Mouse (Mus musculus) kidney, embryonic 16.5 days (tissue): ENCODE data around the gene Psd. TPM values are rescaled to one million over a fixed set of nuclear protein-coding genes. Genes with fewer than 3 reads are reported as not detected.

Experiments
- ATAC-seq: fragments of 200-750 bp; cut with Nextera tagmentation; 2 replicates; pipeline ENCODE4 v1.8.0; 2017; ENCODE audit warnings: moderate TSS enrichment; ENCODE audit not compliant: low FRiP score, low TSS enrichment
- H3K27ac ChIP-seq: fragments of 300-500 bp; sonication (generic); 2 replicates; pipeline ENCODE4 v1.5.1; 2014; ENCODE audit warnings: low read length
- H3K27me3 ChIP-seq: fragments of 300-500 bp; sonication (generic); 2 replicates; pipeline ENCODE4 v1.6.1; 2014; ENCODE audit warnings: low read length, control low read depth, mixed read lengths; ENCODE audit not compliant: insufficient read depth
- H3K36me3 ChIP-seq: fragments of 300-500 bp; sonication (generic); 2 replicates; pipeline ENCODE4 v1.6.1; 2014; ENCODE audit warnings: low read length, control low read depth, mixed read lengths; ENCODE audit not compliant: insufficient read depth
- H3K4me1 ChIP-seq: fragments of 300-500 bp; sonication (generic); 2 replicates; pipeline ENCODE4 v1.6.1; 2014; ENCODE audit warnings: low read length, control low read depth, mixed read lengths; ENCODE audit not compliant: insufficient read depth
- H3K4me2 ChIP-seq: fragments of 300-500 bp; sonication (generic); replicated peaks from 2 replicates; pipeline ENCODE4 v1.6.1; 2014; ENCODE audit warnings: low read depth, low read length
- H3K4me3 ChIP-seq: fragments of 300-500 bp; sonication (generic); 2 replicates; pipeline ENCODE4 v1.5.1; 2014; ENCODE audit warnings: mild to moderate bottlenecking, low read length
- H3K9ac ChIP-seq: fragments of 300-500 bp; sonication (generic); replicated peaks from 2 replicates; pipeline ENCODE4 v1.6.1; 2014; ENCODE audit warnings: low read length
- H3K9me3 ChIP-seq: fragments of 300-500 bp; sonication (generic); 2 replicates; pipeline ENCODE4 v1.6.1; 2016; ENCODE audit warnings: low read length, control low read depth
- WGBS: fragments of 180-500 bp; shearing (Covaris S2); extraction: QIAGEN DNeasy Blood & Tissue Kit; methylation state at CpG from one replicate; pipeline ENCODE4 v1.1.7; 2014; 5-methylcytosine and 5-hydroxymethylcytosine counted together
- microRNA counts: library from miRNA; unstranded; fragments of <30 nt; microRNA quantifications from one replicate; lab custom pipeline; 2016
- microRNA-seq: library from miRNA; unstranded; fragments of <30 nt; microRNA quantifications from one replicate; pipeline ENCODE4, GENCODE M21; 2016
- polyA plus RNA-seq: library from polyadenylated mRNA; unstranded; fragments of >200 nt; fragmentation: Nextera tagmentation; extraction: Ambion mirVana; gene quantifications from 2 replicates; pipeline ENCODE4 v1.2.1, GENCODE M21; 2015

Gene Psd
- polyA plus RNA-seq, 1 experiment from 2014 or later = 5.4 TPM

DNA sequence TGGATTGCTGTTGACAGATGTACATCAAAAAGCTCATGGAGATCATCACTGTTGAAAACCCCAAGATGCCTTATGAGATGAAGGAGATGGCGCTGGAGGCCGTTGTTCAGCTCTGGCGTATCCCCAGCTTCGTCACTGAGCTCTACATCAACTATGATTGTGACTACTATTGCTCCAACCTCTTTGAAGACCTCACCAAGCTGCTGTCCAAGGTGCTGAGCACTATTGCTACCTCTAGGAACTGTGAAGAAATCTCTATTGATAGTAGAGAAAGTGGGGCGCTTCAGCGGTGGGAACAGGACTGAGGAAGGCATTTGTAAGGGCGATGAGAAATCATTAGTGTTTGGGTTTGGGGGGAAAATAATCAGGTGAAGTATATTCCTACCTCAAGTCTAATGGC is 62.2 kb downstream of the Psd start:
- Histone ChIP-seq H3K36me3 (peaks cover 86% of the 10 kb centered on the region), H3K27ac (no peak overlapping the region)
- 89% methylated on average over 7 of the region's 7 CpGs for WGBS

More for the DNA sequence above, 62.2 kb downstream of the Psd start:
- H3K4me1 ChIP-seq = no peaks in the 10 kb centered on the region
- H3K4me3 ChIP-seq = no peak overlapping the region
- H3K9ac ChIP-seq = no peak overlapping the region
- H3K9me3 ChIP-seq = no peaks in the 10 kb centered on the region
- no peak overlapping the region for H3K4me2 ChIP-seq
- no peaks in the 10 kb centered on the region for H3K27me3 ChIP-seq
- no peak for ATAC-seq

MicroRNAs within 50 kb of the gene (microRNA counts, 519-probe panel; counts per million panel counts)
- 2,069 counts per million, percentile 53 among the panel's probes with 10 or more counts for microRNA mmu-miR-146b (lab: Ali Mortazavi, UCI)

Small RNA genes lying within 50 kb of the gene (microRNA-seq; reads per million reads assigned to microRNA genes)
- not detected for gene Mir146b

Other genes starting within 250 kb of the Psd start
- gene Elovl3, start 195.3 kb downstream of the Psd start, polyA plus RNA-seq = not detected in 2 replicates
- 0.26 TPM in 1 of 2 replicates, not detected in the other for gene Pitx3, start 178.8 kb downstream of the Psd start, polyA plus RNA-seq
- gene Gbf1, start 174.6 kb downstream of the Psd start, polyA plus RNA-seq = 40.5 and 43.0 TPM in 2 replicates
- gene Nfkb2, start 22.8 kb downstream of the Psd start, polyA plus RNA-seq = 9.7 and 11.5 TPM in 2 replicates
- gene Fbxl15, start 1.0 kb upstream of the Psd start, polyA plus RNA-seq = 22.4 and 26.0 TPM in 2 replicates
- gene Cuedc2, start 11.5 kb upstream of the Psd start, polyA plus RNA-seq = 188 and 198 TPM in 2 replicates
- 14.7 and 16.9 TPM in 2 replicates for gene Mfsd13a, start 14.0 kb upstream of the Psd start, polyA plus RNA-seq
- 2.5 and 2.6 TPM in 2 replicates for gene 2310034G01Rik, start 23.1 kb upstream of the Psd start, polyA plus RNA-seq
- 143 and 144 TPM in 2 replicates for gene Actr1a, start 68.6 kb upstream of the Psd start, polyA plus RNA-seq
- 50.7 and 54.0 TPM in 2 replicates for gene Sufu, start 69.7 kb upstream of the Psd start, polyA plus RNA-seq
- gene Trim8, start 174.5 kb upstream of the Psd start, polyA plus RNA-seq = 22.2 and 26.0 TPM in 2 replicates
- 142 and 148 TPM in 2 replicates for gene Arl3, start 246.0 kb upstream of the Psd start, polyA plus RNA-seq
- 39.4 and 41.1 TPM in 2 replicates for gene Sfxn2, start 246.2 kb upstream of the Psd start, polyA plus RNA-seq